Mouse (Mus musculus) colon, adult 2 months (tissue): Measurements from ENCODE around the gene Hpd. TPM values are rescaled to one million over a fixed set of nuclear protein-coding genes. Genes with fewer than 3 reads are reported as not detected.

Source experiments
- polyA plus RNA-seq: library from polyadenylated mRNA; depleted of rRNA; stranded (reverse); fragments of >200 nt; gene quantifications from 2 replicates; pipeline ENCODE4 v1.2.3, GENCODE M21; 2012; rRNA removed

The Hpd gene
- polyA plus RNA-seq, result 110 and 112 TPM in 2 replicates

GRCm38 (mm10) chr5:123182651-123183050 is at the start of gene Hpd:
TSS of gene Hpd (minus strand) at chr5:123182727.

GRCm38 (mm10) chr5:123169284-123169683 is 13.2 kb downstream of the Hpd start, which contains the start of gene Psmd9:
TSS of gene Psmd9 (plus strand) at chr5:123169413.

GRCm38 (mm10) chr5:123142161-123143157 is 40.1 kb downstream of the Hpd start, which contains the start of gene Setd1b:
TSS of gene Setd1b (plus strand) at chr5:123142193.

GRCm38 (mm10) chr5:123132308-123133071 is 50.0 kb downstream of the Hpd start, which contains the start of gene Rhof:
TSS of gene Rhof (minus strand) at chr5:123132692.

Other genes with a start within 250 kb of the Hpd start
- gene Kdm2b, start 192.9 kb downstream of the Hpd start, polyA plus RNA-seq, result 16.6 and 17.9 TPM in 2 replicates
- gene Orai1, start 167.7 kb downstream of the Hpd start, polyA plus RNA-seq, result 119 and 123 TPM in 2 replicates
- not detected in 2 replicates for gene Morn3, start 135.7 kb downstream of the Hpd start, polyA plus RNA-seq
- 4.7 and 5.4 TPM in 2 replicates for gene Tmem120b, start 114.3 kb downstream of the Hpd start, polyA plus RNA-seq
- gene Rhof, start 50.0 kb downstream of the Hpd start, polyA plus RNA-seq, result 42.7 and 47.4 TPM in 2 replicates
- 9.7 and 12.7 TPM in 2 replicates for gene Setd1b, start 40.5 kb downstream of the Hpd start, polyA plus RNA-seq
- gene Psmd9, start 13.3 kb downstream of the Hpd start, polyA plus RNA-seq, result 20.2 and 21.1 TPM in 2 replicates
- gene Wdr66, start 69.4 kb upstream of the Hpd start, polyA plus RNA-seq, result 0.66 and 0.76 TPM in 2 replicates
- gene Bcl7a, start 161.1 kb upstream of the Hpd start, polyA plus RNA-seq, result 4.5 and 4.9 TPM in 2 replicates
- 53.0 and 82.7 TPM in 2 replicates for gene Mlxip, start 212.1 kb upstream of the Hpd start, polyA plus RNA-seq